Mouse (Mus musculus) erythroid progenitor cell, adult 5-6 weeks (primary cell): ENCODE results near the gene Olfr71. TPM values are rescaled to one million over a fixed set of nuclear protein-coding genes. Genes with fewer than 3 reads are reported as not detected.

ENCODE experiments used
- ATAC-seq: replicated peaks from 2 replicates; pipeline ENCODE4 v1.8.0; 2016; ENCODE audit warnings: moderate number of reproducible peaks, mild to moderate bottlenecking, moderate TSS enrichment, inconsistent platforms; ENCODE audit not compliant: poor library complexity, low FRiP score, severe bottlenecking
- total RNA-seq, 2 experiments: library from RNA; stranded (forward) in 1 of 2; stranded (reverse) in 1 of 2; fragments of 150-400 nt in 1 of 2; fragments of 186-747, 209-891 nt in 1 of 2; gene quantifications; 2 replicates each; pipeline versions ENCODE4 v1.2.3 to v1.2.4; 2015 to 2017; ENCODE audit warnings: low replicate concordance in 2 of 2

Olfr71 gene
- total RNA-seq, 2 experiments from 2014 or later: not detected

DNA sequence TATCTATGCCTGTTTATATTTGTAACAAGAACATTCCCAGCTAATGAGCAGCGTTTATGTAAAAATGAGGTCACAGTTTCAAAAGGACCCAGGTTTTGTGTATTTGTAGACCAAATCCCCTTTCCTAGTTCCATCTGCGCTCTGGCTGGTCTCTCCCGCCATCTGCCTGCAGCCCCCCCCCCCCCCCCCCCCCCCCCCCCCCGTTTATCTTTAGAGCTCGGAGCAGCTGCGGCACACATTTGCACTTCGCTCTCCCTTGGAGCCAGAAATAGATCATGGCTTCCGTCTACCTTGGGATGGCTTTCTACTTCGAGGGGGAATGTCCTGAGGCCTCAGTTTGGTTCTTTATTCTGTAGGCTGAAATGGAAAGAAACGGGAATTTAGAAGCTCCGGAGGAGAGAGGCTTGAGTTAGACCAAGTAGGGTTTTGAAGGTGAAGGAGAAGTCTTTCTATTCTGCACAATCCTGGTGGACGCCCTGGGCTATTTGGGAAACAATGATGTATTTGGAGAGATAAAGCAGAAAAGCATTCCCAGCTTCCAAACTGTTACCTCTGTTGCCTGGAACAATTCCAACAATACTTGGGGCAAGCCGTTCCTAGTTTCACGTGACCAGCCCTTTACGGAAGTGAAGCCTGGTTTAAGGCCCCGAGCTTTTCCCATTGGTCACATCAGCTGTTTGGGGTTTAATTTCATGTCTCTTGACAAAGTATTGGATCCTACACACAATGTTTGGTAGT, 10.6 kb upstream of the Olfr71 start:
- no peak for ATAC-seq

DNA sequence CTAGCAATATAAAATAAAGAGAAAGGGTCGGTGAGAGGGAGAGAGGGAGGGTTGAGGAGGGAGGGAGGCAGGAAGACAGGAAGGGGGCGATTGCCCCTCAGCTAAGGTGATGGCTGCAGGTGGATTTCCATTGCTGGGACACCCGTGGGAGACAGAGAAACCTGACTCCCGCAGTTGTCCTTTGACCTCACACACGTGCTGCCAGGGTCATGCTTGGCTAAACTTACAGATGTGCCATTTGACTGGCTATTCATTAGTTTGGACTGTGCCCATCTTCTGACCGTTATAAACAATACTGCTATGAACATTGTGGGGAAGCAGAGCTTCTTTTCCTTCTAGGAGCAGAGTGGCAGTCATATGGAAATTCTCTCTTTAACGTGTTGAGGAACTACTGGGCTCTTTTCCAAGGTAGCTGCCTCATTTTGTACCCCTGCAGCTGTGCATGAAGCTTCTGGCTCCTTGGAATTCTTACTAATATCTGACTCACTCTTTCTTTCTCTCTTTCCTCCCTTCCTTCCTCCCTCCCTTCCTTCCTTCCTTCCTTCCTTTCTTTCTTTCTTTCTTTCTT, 3.7 kb upstream of the Olfr71 start:
- ATAC-seq: no peak

GRCm38 (mm10) chr4:43711821-43712220, 1.8 kb upstream of the Olfr71 start:
- 0 out of 2 replicates have a peak, but pooled peaks have one; percentile 46 for ATAC-seq

- ATAC-seq: no peak
Observed at GRCm38 (mm10) chr4:43705991-43706390, 4.1 kb downstream of the Olfr71 start.

DNA sequence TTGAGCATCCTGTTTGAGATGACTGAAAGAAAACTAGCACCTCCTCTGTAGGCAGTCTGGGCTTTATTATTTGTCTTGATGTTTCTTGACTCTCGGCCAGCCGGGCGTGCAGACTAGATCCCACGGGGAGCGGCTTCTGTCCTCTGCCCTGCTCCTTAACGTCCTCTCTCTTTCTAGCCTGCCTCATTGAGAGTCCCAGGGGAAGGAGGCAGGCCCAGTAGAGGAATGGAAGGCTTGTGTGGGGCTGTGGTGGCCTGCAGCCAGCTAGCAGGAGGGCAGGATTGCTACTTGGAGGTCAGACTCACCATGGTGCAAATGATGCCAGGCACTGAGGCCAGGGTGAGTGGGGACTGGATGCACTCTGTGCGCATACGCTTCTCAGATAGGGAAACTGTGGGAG, 6.2 kb downstream of the Olfr71 start:
- ATAC-seq: no peak

- ATAC-seq: no peak
Observed at GRCm38 (mm10) chr4:43703439-43703838, 6.6 kb downstream of the Olfr71 start.

- no peak for ATAC-seq
Observed at GRCm38 (mm10) chr4:43700707-43701106, 9.3 kb downstream of the Olfr71 start, which contains the start of gene Olfr70. Gene Olfr70 (minus strand): TSS chr4:43700807.

GRCm38 (mm10) chr4:43696561-43696960, 13.5 kb downstream of the Olfr71 start:
- ATAC-seq: no peak

- no peak for ATAC-seq
Observed at GRCm38 (mm10) chr4:43695249-43695671, 14.8 kb downstream of the Olfr71 start.

DNA sequence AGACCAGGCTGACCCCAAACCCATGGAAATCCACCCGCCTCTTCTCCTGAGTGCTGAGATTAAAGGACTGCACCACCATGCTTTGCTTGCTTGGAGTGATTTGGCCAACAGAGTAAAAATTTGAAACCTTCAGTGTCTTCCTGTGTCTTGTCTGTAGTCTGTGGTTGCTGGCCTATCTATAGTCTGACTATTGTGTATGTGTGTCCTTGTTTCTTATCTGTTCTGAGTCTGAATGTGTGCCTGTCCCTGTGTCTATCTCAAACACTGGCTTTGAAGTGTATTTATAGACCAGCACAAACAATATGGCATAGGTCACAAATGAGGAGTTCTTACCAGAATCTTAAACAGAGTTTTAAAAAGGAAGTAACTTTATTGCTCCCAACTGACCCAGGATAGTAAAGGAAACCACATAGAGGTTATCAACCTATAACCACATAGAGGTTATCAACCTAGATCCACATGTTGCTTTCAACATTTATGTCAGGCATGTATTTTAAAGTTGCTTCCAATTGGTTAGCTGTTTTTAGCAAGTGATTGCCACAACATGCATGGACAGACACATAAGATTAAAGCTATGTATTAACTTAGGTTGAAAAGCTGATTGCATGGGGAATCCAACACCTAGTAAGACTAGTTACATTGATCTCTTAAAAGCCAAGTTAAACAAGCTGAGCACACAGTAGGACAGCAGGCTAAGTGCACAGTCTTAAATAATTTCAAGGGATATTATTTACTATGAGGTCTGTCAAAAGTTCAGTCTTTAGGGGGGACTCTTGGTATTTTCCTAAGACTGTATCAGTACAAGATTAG, 15.4 kb downstream of the Olfr71 start:
- ATAC-seq: no peak

DNA sequence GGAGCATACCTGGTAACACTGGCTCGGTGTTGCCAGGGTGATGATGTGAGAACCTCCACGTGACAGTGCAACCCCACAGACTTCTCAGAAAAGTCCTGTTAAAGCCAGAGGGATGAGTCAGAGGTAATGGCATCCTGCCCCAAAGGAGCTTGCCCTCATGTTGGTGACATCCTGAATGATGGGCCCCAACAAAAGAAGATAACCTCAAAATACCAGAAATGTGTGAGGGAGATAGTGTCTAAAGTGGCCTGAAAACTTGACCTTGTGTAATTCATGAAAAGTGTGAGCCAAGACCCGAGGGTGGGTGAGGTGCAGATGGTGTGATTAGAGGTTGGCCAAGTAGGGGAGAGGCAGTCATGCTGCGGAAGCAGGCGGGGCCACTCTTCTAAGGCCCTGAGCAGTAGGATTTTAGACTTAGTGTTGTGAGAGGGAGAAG, 16.2 kb downstream of the Olfr71 start:
- no peak for ATAC-seq

DNA sequence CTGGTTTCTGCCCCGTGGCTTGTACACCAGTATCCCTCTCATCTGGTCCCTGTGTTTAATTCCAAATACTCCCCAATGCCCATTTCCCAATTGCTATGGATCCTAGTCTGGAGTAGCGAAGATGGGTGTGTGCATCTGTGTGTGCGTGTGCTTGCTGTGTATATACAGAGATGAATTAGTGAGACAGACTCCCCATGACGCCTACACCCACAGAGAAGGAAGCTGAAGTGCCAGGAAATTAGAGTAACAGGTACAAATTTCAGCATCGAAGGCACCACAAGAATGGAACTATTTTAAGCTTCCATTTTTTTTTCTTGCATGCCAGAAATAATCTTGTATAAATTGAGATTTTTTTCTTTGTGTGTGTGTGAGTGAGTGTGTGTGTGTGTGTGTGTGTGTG, 19.0 kb downstream of the Olfr71 start:
- ATAC-seq: no peak

DNA sequence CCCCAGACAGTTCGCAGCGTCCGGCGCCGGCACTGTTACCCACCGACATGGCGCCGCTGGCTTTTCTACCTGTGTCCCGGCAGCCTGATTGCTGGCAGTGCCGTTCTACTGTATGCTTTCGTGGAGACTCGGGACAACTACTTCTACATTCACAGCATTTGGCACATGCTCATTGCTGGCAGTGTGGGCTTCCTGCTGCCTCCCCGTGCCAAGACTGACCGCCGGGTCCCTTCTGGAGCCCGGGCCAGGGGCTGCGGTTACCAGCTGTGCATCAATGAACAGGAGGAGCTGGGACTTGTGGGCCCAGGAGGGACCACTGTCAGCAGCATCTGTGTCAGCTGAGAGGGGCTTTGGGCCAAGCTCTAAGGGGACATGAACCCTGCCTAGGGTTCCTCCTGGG, 20.0 kb downstream of the Olfr71 start:
- ATAC-seq: no peak

DNA sequence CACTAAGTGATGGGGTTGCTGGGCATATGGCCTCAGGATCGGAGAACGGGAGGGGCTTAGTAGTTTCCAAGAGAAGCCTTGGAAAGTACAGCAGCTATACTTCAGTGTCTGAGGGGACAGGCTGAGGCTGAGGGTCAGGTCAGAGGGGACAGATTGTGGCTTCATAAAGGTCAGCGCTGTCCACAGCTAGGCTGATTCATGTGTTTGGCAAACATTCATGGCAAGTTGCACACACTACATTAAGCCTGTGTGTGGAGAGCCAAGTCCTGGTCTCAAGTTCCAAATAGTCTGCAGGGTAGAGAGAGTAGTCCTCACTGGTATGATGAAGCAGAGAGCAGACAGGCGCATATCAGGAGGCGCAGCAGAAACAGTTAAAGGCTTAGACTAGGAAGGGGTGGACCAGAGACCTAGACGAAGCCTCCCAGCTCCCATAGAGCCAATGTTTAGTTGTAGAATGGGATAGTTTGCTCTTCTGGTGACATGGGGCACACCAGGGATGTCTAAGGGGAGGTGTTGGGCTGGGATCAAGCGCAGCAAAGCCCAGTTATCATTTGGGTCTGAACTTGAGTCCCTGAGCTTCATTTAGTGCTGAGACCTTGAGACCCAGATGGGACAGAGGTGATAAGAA, 30.5 kb downstream of the Olfr71 start:
- ATAC-seq: no peak

DNA sequence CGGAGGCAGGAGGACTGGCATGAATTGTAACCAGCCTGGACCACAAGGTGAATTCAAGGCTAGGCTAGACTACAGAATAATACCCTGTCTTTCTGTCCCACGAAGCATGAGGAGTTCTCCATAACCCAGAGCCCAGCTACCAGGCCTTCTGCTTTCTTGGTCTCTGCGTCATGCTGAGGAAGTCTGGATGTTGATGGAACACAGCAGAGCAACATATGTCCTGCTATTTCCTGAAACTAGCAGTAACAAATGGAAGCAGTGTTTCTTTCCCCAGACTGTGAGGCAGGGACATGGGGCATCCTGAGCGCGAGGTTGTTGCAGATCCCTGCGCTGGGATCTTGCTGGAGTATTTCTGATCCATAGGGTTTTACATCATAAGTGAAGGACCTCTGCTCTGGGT, 31.5 kb downstream of the Olfr71 start:
- no peak for ATAC-seq

DNA sequence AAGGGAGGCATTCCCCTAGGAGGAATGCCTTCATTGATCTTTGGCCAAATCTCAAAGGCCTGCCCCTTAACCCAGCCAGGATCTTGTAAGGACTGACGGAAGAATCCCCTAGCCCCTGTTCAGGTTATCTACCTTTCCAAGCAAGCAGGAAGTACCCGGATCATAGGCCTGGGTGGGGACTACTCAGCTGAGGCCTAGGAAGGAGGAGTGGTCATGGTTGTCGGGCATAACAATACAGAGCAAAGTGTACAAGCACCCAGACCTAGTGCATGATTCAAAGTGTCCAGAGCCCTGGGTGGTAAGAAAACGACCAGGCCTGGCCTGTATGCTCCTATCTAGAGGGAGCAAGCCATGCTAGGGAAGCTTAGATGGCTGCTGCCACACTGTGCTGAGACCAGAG, 34.4 kb downstream of the Olfr71 start:
- ATAC-seq: no peak

DNA sequence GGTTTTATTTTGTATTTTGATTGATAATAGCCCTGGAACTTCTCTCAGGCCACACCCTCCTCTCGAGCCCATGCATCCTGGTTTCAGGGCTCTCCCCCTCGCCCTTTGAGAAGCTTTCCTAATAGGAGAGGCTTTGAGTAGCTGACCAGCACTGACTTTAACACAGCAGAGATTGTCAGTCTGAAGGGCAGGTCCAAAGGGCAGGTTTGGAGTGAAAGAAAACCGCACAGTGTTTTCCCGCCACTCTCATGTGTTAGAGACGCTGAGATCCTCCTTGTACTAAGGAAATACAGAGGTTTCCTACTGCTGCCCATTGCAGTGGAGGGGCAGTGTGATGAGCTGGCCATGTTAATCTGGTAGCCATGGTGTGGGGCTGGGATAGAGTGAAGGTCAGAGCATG, 35.1 kb downstream of the Olfr71 start:
- no peak for ATAC-seq

GRCm38 (mm10) chr4:43673703-43674102, 36.4 kb downstream of the Olfr71 start:
- ATAC-seq: no peak

GRCm38 (mm10) chr4:43672070-43672469, 38.0 kb downstream of the Olfr71 start:
- ATAC-seq: no peak

DNA sequence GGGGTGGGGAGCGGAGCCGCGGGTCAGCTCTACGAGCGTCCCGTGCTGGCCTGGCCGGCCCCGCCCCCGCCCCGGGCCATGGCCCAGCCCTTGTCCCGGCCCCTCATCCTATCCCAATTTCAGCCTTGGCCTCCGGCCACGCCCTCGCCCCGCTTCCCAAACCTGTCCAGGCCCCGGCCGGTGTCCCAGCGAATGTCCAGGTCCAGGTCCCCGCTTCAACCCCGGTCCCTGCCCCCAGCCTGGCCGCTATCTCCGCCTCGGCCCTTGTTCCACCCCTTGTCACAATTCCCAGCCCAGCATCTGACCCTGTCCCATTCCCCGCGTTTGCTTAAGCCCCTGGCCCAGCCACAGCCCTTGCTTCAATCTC, 40.6 kb downstream of the Olfr71 start:
- ATAC-seq: peak; percentile 41
